Comparison of ENCODE assay signal across 22 mouse cellular contexts in the genomic region with DNA sequence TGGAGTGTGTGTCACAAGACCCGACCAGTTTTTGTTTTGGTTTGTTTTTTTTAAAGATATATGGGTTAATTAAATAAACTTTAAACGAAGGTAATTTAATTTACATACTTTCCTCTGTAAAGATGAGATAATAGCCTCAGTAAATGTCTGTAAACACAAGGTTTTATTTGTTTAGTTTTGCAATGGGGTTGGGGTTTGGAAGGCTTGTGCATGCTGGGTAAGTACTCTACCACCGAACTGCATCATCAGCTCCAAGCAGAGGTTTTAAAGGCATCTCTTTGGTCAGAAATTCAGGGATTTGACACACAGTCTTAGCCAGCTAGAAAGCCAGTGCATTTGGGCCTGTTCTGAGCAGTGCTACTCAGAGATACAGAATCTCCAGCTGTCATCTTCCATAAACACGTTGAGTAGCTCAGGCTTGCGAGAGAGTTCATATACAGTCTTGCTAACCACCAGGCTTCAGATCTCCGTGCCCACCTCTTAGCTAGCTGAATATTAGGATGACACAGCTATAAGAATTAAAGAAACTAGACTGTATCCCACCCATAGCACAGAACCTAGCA. TPM values are rescaled to one million over a fixed set of nuclear protein-coding genes. Genes with fewer than 3 reads are reported as not detected.
A peak's percentile ranks its signal among the peaks of the same experiment; 100 is the strongest.
DNase-seq lines count a peak whose midpoint lies in the region; ATAC-seq and TF ChIP-seq lines count a peak whose summit lies in the region.
"Had no signal": no experiment of that assay in that cellular context is flagged by ENCODE, and none has a peak within 500 bp of the region (broad histone marks: within the 10 kb centered on the region; RNA-seq: fewer than 3 reads in every experiment).

No protein-coding gene starts in this region.

- H3K4me3 ChIP-seq in liver, adult 2 months (ENCODE audit: insufficient read depth, low read depth, low read length) = no peak overlapping the region
- no peak overlapping the region for H3K4me3 ChIP-seq in liver, embryonic 12.5 days
- no peak overlapping the region for H3K4me3 ChIP-seq in embryonic facial prominence, embryonic 14.5 days (ENCODE audit: low read depth, low read length)
- no peak overlapping the region for H3K4me3 ChIP-seq in olfactory bulb, adult 2 months (ENCODE audit: insufficient read depth, low read depth, low read length)
- H3K4me3 ChIP-seq: forebrain, embryonic 15.5 days; heart, adult 2 months; layer of hippocampus, adult 2 months; megakaryocyte, embryonic 14.5 days had no signal

- 39% methylated on average over 6 of the region's 6 CpGs for whole genome bisulfite sequencing in liver, adult 2 months
- 60% methylated on average over 6 of the region's 6 CpGs for WGBS in liver, embryonic 12.5 days (ENCODE audit: insufficient replicate concordance)
- 57% methylated on average over 6 of the region's 6 CpGs for whole genome bisulfite sequencing in embryonic facial prominence, embryonic 14.5 days
- 68% methylated on average over 6 of the region's 6 CpGs for WGBS in olfactory bulb, adult 2 months

- H3K9me3 ChIP-seq in liver, embryonic 12.5 days (replicated peaks) = no peaks in the 10 kb centered on the region
- H3K9me3 ChIP-seq in embryonic facial prominence, embryonic 14.5 days (ENCODE audit: control insufficient read depth, low read length) = no peaks in the 10 kb centered on the region
- H3K9me3 ChIP-seq: forebrain, embryonic 15.5 days; megakaryocyte, embryonic 14.5 days had no signal

- H3K79me2 ChIP-seq in liver, adult 2 months (ENCODE audit: control insufficient read depth, insufficient read depth, low read length) = no peaks in the 10 kb centered on the region

- no peak overlapping the region for H3K27ac ChIP-seq in liver, adult 2 months (replicated peaks; ENCODE audit: insufficient read depth, low read depth, low read length)
- H3K27ac ChIP-seq in liver, embryonic 12.5 days = no peak overlapping the region
- peak overlapping the region; percentile 71 for H3K27ac ChIP-seq in embryonic facial prominence, embryonic 14.5 days (replicated peaks; ENCODE audit: low read depth, low read length)
- peak overlapping the region; percentile 28; the same call in 1 of the 2 replicates for H3K27ac ChIP-seq in olfactory bulb, adult 2 months (ENCODE audit: insufficient read depth, low read depth, low read length)
- H3K27ac ChIP-seq: forebrain, embryonic 15.5 days; heart, adult 2 months; layer of hippocampus, adult 2 months had no signal

- no peak for TF ChIP-seq CTCF in liver, adult 2 months (IDR thresholded peaks at IDR 0.05; ENCODE audit: low read depth, low read length)
- no peak for TF ChIP-seq CTCF in olfactory bulb, adult 2 months (IDR thresholded peaks at IDR 0.05; ENCODE audit: insufficient read depth, low read depth, low read length)

- peaks cover 8% of the 10 kb centered on the region; the same call in 1 of the 2 replicates for H3K4me1 ChIP-seq in liver, adult 2 months (ENCODE audit: control insufficient read depth, insufficient read depth, low read length)
- 0 out of 2 replicates have a peak, but pooled peaks cover 3% of the 10 kb centered on the region for H3K4me1 ChIP-seq in liver, embryonic 12.5 days
- peaks cover 23% of the 10 kb centered on the region for H3K4me1 ChIP-seq in embryonic facial prominence, embryonic 14.5 days (ENCODE audit: control insufficient read depth, insufficient read depth, low read length)
- peaks cover 6% of the 10 kb centered on the region for H3K4me1 ChIP-seq in olfactory bulb, adult 2 months (ENCODE audit: control insufficient read depth, insufficient read depth, low read length)
- H3K4me1 ChIP-seq: megakaryocyte, embryonic 14.5 days had no signal

- ATAC-seq in liver, embryonic 12.5 days = no peak
- ATAC-seq in embryonic facial prominence, embryonic 14.5 days (ENCODE audit: low read depth) = no peak
- ATAC-seq: activated CD4-positive, CD25-positive, alpha-beta regulatory T cell, adult 4 months; forebrain, embryonic 15.5 days; hindbrain, embryonic 16.5 days had no signal

- no peak for TF ChIP-seq POLR2A in liver, adult 2 months (IDR thresholded peaks at IDR 0.05; ENCODE audit: extremely low read depth, insufficient read depth, low read length)
- TF ChIP-seq POLR2A in olfactory bulb, adult 2 months (IDR thresholded peaks at IDR 0.05; ENCODE audit: insufficient read depth, low read depth, low read length) = no peak

- no peak overlapping the region for H3K4me2 ChIP-seq in liver, embryonic 12.5 days
- no peak overlapping the region for H3K4me2 ChIP-seq in embryonic facial prominence, embryonic 14.5 days (ENCODE audit: low read depth, low read length)
- H3K4me2 ChIP-seq: forebrain, embryonic 15.5 days had no signal

- no peak overlapping the region for H3K9ac ChIP-seq in liver, adult 2 months (ENCODE audit: low read depth, low read length)
- H3K9ac ChIP-seq in liver, embryonic 12.5 days = no peak overlapping the region
- no peak overlapping the region for H3K9ac ChIP-seq in embryonic facial prominence, embryonic 14.5 days (ENCODE audit: low read depth, low read length)
- H3K9ac ChIP-seq: forebrain, embryonic 15.5 days had no signal

- H3K36me3 ChIP-seq in liver, adult 2 months (ENCODE audit: control insufficient read depth, insufficient read depth, low read length) = no peaks in the 10 kb centered on the region
- no peaks in the 10 kb centered on the region for H3K36me3 ChIP-seq in liver, embryonic 12.5 days
- H3K36me3 ChIP-seq in embryonic facial prominence, embryonic 14.5 days (ENCODE audit: control insufficient read depth, insufficient read depth, low read length) = no peaks in the 10 kb centered on the region
- H3K36me3 ChIP-seq: forebrain, embryonic 15.5 days had no signal

- H3K27me3 ChIP-seq in liver, adult 2 months (ENCODE audit: control insufficient read depth, insufficient read depth, low read length) = no peaks in the 10 kb centered on the region
- H3K27me3 ChIP-seq in liver, embryonic 12.5 days (replicated peaks) = no peaks in the 10 kb centered on the region
- H3K27me3 ChIP-seq in embryonic facial prominence, embryonic 14.5 days (replicated peaks; ENCODE audit: control insufficient read depth, insufficient read depth, low read length) = no peaks in the 10 kb centered on the region
- H3K27me3 ChIP-seq: forebrain, embryonic 15.5 days had no signal

- peak; percentile 72 for DNase-seq in liver, adult 2 months (ENCODE audit: extremely low read depth, low read depth, low spot score)
- peak; percentile 30 for DNase-seq in MN1 (ENCODE audit: low spot score)
- DNase-seq in embryonic facial prominence, embryonic 14.5 days (ENCODE audit: low spot score) = no peak
- no peak for DNase-seq in spleen, postnatal 14 days (ENCODE audit: low spot score in 2 of 2)
- DNase-seq in cerebellum, postnatal 4 days (ENCODE audit: low spot score in 2 of 2) = no peak
- DNase-seq: adrenal gland, postnatal 10 days; cerebellum, adult 9-11 months; gastrocnemius, postnatal 14 days; heart, adult 2 months; heart, postnatal 4 days; kidney, adult 18-20 months; kidney, postnatal 14 days; left cerebral cortex, postnatal 4 days; lung, adult 18-20 months; lung, postnatal 14 days had no signal

RNA-seq across cellular contexts. Expression of gene Prtg, which starts 31.0 kb away (rescaled TPM):
- under 0.01 and 0.07 TPM in 2 replicates for total RNA-seq in liver, adult 2 months (2014; rRNA removed)
- 0.21 TPM in 1 of 2 replicates, not detected in the other for polyA plus RNA-seq in liver, adult 2 months (2012; rRNA removed)
- polyA plus RNA-seq in liver, embryonic 12.5 days (2016; fragmentation: Nextera tagmentation; extraction: Ambion mirVana) = 0.37 and 0.52 TPM in 2 replicates
- polyA plus RNA-seq in embryonic facial prominence, embryonic 14.5 days (2014; fragmentation: Nextera tagmentation; extraction: Ambion mirVana) = 1.3 and 1.4 TPM in 2 replicates
- polyA plus RNA-seq in olfactory bulb, adult 2 months (2012; ENCODE audit: insufficient read depth, insufficient read length, low replicate concordance, missing spikeins) = not detected in 2 replicates
- polyA plus RNA-seq: activated CD4-positive, CD25-positive, alpha-beta regulatory T cell, adult 4 months had no signal

Comparison
In these comparisons a context has a peak if more than half of its experiments do, and no peak if none do; other contexts are left out.
1. DNase-seq: peak in liver, adult 2 months (single experiment) and MN1 (single experiment); none in embryonic facial prominence, embryonic 14.5 days (single experiment), spleen, postnatal 14 days (0 of 2) and cerebellum, postnatal 4 days (0 of 2).
2. H3K27ac ChIP-seq: peak in embryonic facial prominence, embryonic 14.5 days (single experiment) and olfactory bulb, adult 2 months (single experiment); none in liver, adult 2 months (single experiment) and liver, embryonic 12.5 days (single experiment).